Mouse (Mus musculus) CD8-positive naive resting alpha-beta T cell, adult 57 days (primary cell): Measurements from ENCODE around the gene Gja5. TPM values are rescaled to one million over a fixed set of nuclear protein-coding genes. Genes with fewer than 3 reads are reported as not detected.

Source experiments
- total RNA-seq: library from RNA; stranded (reverse); gene quantifications from one replicate; pipeline ENCODE4 v1.2.4, GENCODE M21; 2023

Gja5 gene
- not detected for total RNA-seq

DNA sequence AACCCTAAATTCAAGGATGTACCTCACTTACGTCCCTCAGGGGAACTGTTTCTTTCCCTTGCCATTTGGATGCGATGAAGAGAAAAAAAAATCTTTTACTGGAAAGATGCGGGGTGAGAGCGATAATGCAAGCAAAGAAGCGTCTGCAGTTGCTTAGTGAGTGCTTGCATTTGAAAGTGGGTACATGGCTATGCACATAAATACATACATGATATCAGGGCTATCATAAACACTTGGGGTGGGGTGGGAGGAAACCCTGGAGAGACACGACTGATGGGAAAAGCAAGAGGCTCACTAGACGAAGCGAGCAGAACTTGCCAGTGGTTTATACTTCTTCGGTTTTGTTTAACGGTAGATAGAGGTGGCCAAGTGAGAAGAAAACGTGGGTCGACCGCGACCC lies at the start of gene Gja5:
Gja5 (plus strand) TSS at position 301 of the 400 bp plus-strand sequence.

GRCm38 (mm10) chr3:96904851-96905541 lies 503 bp downstream of the Gja5 start, which contains the start of gene Gpr89:
Gene Gpr89 (minus strand): TSS chr3:96905346.

GRCm38 (mm10) chr3:96925920-96926319 lies 21.4 kb downstream of the Gja5 start, which contains the start of gene Gja8:
Gene Gja8 (minus strand): TSS chr3:96926020.

Other genes with a start within 250 kb of the Gja5 start
- gene Ankrd35, start 234.6 kb upstream of the Gja5 start, total RNA-seq: not detected
- 14.8 TPM for gene Pias3, start 208.3 kb upstream of the Gja5 start, total RNA-seq
- gene Nudt17, start 196.1 kb upstream of the Gja5 start, total RNA-seq: 1.9 TPM
- gene Polr3c, start 177.1 kb upstream of the Gja5 start, total RNA-seq: 64.1 TPM
- gene Rnf115, start 177.0 kb upstream of the Gja5 start, total RNA-seq: 43.7 TPM
- gene Pdzk1, start 75.4 kb upstream of the Gja5 start, total RNA-seq: 0.21 TPM
- gene Cd160, start 75.3 kb upstream of the Gja5 start, total RNA-seq: 13.4 TPM
- gene Gpr89, start 653 bp downstream of the Gja5 start, total RNA-seq: 25.9 TPM
- not detected for gene Gja8, start 21.3 kb downstream of the Gja5 start, total RNA-seq